Mouse (Mus musculus): ENCODE measurements around the gene Fbln5. TPM values are rescaled to one million over a fixed set of nuclear protein-coding genes. Genes with fewer than 3 reads are reported as not detected.

Fbln5 gene
- total RNA-seq (2021) (10 to 100 TPM; 63.0 to 64.3 TPM), polyA plus RNA-seq (2012; rRNA removed) (29.1 and 29.6 TPM in 2 replicates)
- long read RNA-seq, full-length matches to known transcripts, result 44 of 52 reads
- long read RNA-seq, partial matches to known transcripts, result 3 of 52 reads
- long read RNA-seq, other reads (novel, unspliced or antisense), result 5 of 52 reads

DNA sequence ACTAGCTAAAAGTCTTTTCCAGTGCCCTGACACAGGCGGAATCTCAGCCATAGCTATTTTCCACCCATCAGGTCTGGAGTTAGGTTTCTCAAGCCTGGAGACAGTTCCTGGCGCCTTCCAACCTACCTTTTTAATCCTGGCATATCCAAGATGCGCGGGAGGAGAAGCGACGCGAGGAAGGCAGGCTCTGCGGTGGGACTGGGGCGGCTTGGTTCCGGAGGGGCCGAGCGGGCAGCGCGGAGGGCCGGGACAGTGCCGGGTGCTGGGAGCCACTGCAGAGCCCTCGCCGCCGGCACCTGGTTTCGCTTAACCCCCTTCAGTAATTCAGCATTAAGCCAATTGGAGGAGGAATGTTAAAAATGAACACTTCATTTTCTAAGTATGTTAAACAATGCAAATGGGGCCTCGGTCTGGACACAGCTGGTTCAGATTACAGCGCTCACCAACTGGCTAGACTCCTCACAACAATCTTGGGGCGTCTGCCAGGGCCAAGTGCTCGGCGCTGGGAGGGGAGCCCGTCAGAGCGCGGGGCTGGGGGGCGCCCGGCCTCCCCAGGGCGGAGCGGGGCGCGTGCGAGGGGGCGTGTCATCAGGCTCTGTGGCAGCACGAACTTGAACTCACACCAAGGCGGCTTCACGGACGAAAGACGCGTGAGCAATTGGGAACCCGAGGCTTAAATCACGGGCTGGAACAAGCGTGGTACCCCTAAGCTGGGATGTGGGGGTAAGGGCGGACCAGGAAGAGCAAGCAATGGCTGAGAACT is at the start of gene Fbln5:
Gene Fbln5 (minus strand): TSS at position 448 of the 763 bp plus-strand sequence.
- peak; percentile 54 for DNase-seq

DNA sequence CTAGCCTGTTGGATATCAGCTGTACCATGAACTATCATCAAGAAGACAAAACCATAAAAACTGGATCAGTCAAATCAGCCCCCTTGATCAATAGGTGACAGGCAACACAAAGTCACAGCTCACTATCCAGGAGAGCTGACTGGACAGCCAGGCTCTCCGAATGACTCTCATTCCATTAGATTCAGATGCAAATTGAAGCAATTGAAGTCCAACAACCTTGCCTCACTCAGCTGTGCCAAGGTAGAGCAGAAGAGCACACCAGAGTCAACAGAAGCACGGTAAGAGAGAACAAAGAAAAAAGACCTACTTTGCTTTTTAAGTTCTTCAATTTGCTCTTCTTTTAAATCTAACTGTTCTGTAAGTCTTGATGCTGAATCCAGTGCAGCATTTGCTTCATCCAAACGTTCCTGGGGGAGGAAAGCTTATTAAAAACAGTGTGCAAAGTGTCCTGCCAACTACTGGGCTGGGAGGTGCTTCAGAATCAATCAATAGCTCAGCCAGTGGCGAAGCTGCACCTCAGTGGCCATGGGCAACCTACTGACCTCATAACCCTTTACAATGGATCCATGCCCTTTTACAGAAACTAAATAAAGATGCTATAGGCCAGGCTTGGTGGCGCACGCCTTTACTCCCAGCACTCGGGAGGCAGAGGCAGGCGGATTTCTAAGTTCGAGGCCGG is 43.6 kb upstream of the Fbln5 start:
- no peak for DNase-seq

DNA sequence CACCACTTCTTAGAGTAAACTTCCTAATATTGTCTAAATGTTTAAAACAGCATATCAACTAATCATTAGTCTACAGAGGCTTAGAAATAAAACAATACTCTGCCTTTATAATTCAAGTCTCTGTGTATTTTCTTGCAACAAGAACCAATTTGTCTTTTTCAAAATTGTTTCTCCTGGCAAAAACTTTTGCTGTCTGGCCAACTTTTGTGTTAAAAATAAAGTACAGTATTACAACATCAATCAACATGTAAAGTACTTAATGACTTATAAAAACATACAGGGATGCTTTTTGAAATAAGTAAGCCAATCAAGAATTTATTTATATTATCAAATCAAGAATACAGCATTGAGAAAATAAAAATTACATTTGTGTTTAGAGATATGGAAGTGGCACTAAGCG is 41.4 kb upstream of the Fbln5 start:
- no peak for DNase-seq

DNA sequence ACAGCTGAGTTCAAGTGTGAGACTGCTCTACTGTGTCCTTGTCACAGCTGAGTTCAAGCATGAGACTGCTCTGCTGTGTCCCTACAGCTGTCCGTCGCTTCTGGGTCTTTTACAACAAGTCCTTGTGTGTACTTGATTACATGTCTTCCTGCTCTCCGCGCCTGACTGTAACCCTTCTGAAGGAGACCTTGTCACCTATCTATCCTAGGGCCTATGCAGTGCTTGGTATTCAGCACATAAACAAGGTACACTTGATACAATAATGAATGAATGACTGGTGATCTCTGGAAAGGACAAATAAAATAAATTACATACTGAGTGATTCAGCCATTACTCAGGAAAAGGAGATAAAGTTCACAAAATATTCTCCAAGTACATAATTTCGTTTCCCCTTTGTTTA is 39.2 kb upstream of the Fbln5 start:
- peak; percentile 57 for DNase-seq

DNA sequence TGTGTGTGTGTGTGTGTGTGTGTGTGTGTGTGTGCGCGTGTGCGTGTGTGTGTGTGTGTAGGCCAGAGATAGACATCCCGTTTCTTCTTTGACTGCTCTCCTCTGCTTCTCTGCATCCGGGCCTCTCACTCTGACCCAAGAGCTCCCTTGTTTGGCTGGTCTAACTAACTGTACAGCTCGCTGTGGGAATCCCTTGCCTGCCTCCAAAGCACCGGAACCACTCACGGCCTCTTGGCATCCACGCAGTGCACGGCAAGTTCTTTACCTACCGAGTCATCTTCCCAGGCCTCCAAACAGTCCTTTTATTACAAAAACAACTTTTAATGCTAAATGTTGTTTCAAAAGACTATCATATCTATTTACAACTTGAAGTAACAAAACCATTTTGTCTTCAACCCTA is 35.5 kb upstream of the Fbln5 start:
- DNase-seq, result no peak

DNA sequence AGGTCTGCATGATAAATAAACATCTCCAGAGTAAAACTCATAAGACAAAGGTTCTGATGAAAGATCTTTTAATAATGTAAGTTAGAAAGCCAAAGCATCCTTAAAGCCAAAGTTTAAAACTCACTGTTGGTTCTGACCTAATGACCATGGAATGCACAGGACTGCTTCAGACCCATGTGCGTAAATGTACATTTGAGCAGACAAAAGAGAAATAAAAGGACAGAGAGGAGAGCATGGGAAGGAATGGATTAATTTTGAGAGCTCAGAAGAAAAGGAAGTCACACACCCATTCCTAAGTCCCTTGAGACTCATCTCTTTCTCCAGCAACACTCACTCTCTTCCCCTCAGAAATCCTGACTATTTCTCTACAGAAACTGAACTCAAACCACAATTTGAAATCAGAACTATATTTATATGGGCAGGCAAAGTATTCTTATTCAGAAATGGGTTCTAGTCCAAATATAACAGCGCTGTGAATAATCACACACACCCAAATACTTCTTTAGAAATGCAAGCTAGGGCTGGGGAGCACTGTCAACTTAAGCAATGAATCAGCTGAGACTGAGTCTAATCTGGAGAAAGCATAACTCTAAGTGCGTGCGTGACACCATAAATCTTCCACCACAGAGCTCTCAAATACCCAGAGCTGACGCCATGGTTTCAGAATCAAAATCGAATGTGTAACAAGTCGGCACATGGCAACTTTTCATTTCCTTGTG is 33.1 kb upstream of the Fbln5 start:
- DNase-seq, result peak; percentile 38

DNA sequence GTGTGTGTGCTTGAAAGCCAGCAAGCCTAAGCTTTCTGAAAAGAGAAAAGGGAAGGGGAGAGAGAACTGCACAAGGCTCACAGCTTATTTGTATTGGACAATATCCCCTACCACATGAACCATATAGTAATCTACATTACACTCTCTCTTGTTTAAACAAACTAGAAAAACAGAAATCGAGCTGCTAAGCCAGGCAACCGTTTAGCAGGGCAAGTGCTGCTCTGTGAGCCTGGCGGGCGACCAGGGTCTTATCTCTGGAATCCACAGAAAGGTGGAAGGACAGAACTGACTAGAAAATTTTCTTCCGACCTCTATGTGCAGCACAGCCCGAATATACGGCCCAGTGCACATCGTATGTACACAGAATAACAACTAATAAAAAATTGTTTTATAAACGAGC is 32.5 kb upstream of the Fbln5 start:
- DNase-seq, result no peak

DNA sequence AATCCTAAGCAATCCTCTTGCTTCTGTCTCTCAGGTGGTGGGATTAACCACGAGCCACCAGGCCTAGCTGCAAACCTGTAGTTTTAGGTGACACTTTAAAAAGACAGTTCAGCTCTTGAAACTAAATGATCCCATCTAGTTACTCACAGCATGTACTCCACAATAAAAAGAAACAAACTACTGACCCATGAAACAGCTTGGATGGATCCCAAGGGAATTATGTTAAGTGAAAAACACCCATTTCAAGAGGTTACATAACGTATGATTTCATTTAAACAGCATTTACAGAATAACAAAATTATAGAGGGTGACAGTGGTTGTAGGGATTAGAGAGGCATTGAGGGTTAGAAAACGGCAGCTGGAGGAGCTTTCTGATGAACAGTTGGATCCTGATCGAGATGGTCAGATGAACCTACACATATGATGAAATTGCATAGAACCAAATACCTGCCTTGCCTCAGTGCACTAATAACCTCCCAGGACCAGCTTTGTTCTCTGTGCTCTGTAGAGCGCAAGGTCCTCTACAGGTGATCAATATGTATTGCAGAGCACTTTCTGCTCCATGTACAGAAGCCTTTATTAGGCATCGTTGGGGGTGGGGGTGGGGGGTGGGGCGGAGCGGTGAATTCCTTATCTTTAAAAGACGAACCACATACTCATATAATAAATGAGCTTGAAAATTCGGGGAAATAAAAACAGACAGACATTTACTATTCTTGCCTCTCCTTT is 17.9 kb upstream of the Fbln5 start:
- no peak for DNase-seq

DNA sequence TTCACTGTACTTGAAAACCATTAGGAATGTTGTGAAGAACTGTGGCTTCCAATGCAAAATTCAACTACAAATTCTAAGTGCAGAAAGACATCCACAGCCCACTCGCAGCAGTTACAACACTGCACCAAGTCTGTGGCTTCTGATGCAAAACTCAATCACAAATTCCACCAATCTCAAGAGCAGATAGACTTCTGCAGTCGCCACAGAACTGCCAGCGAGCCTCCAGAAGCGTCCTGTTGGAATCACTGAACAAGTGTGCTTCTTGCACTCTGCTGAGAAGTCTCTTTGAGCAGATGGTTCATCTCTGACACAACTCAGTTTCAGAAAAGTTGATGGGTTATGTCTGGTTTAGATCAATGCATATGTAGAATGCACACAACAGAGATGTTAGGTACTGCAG is 15.9 kb upstream of the Fbln5 start:
- DNase-seq, result no peak

DNA sequence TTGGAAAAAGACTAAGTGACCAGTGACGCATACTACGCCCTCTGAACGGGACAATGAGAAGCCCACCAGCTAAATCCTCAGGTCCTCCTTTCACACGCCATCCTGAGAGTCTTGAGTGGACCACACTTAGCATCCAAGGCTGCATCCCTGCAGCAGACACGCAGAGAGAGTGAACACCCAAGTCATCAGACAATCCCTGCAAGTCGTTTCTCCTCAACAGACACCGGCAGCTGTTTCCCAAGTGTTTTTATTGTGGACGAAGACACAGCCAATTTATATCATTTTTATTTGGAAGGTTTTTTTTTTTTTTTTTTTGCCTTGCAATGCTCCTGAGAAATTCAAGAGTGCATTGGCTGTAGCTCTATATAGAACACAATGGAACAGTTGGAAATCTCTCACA is 14.9 kb upstream of the Fbln5 start:
- DNase-seq, result no peak

DNA sequence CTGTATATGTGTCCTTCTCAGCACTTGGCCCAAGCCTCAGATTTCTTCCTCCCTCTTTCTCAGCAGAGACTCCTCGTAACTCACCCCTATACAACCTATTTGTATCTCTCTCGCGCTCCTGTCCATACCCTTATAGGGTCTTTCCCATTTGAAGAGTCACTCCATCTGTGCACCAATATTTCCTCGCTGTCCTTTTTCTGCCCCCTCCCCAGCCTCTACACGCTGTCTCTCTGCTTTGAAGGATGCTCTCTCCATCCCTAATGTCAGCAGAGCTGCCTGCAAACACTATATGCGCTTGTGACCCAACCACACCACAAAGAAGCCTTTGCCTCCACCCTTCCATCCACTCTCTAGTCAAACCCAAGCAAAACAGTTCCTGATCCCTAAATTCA is 14.3 kb upstream of the Fbln5 start:
- no peak for DNase-seq

DNA sequence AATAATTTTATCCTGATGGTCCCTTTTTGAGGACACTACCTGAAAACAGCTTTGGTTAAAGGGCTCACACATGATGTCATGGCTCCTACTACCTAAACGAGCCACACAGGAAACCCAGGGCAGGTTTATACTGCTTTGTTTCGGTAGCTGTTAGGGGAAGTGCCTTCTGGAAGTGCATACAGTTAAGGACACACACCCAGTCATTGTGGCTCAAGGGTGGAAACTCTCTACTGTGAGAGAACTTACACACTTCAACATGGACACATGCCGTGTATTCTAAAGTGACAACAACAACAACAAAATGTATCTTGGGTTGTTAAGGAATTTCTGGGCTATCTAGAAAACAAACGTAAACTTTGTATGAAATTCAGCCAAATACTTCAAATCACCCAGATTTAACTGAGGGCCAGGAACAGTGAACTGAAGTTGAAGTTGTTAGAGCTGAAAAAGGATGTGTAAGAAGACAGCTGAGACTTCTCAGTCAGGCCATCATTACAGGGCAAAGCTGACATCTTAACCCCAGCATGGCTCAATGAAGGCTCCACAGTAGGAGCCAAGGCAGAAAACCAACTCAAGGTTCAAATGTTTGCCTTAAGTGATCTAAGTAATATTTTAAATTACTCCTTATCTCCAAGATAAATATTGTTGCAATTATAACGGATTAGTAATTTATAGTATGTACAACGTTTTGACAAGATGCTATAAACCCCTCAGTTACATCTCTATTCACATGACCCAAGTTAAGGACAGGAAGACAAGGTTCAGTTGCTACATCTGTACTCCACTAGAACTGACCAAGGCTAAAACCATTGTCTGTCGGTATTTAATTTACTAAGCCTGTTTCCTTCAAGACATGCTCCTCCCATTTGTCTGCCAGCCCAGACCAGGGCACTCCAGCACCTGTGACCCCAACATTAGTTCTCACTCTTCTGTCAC is 13.6 kb upstream of the Fbln5 start:
- no peak for DNase-seq

DNA sequence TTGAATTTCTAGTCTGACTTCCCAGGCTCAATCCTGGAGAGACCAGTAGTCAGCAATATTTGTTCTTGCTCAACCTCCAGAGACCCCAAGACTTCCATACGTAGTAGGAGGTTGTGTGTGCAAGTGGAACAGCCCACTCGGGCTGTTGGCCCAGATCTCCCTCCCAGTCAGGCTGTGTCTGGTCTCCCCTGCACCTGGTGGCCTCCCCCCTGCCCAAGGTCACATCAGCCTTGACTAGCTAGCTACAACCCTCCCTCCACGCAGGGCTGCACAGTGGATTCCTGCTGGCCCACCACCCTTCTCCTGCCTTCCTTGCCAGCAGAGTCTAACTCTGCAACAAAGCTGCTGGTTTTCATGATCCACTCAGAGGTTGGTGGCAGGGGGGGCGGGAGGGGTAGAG is 12.4 kb upstream of the Fbln5 start:
- DNase-seq, result no peak

DNA sequence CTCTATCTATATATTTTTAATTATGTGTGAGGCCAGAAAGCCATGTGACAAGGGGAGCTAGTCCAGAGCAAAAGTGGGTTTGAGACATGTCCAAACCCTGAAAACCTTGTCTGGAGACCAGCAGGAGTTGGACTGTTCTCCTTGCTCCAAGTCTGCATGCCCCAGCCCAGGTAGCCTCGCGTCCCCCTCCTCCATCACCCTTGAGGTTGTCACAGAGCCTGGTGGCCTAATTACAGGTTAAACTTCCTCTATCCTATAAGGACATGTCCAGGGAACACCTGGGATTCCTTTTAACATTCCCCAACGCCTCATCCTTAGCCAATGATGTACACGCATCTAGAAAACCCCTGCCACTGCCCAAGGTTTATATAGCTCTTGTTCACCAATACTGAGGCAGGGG is 4.3 kb upstream of the Fbln5 start:
- DNase-seq, result no peak

DNA sequence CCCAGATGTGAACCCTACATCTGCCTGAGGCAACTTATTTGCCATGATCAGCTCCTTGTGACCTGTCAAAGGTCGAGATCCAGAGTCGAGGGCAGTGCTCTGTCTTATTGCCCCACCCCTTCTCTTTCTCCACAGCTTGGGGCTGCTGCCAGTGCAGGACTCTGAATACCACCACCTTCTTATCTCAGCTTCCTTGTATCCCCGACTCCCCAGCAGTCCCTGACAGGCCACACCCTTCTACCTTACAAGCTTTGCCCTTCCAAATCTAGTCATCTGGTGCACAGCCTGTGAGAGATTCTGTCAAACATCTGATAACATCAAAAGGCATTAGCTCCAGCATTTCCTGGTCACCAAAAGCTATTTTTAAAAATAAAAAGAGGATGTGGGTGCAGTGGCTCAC is 2.7 kb upstream of the Fbln5 start:
- DNase-seq, result no peak

DNA sequence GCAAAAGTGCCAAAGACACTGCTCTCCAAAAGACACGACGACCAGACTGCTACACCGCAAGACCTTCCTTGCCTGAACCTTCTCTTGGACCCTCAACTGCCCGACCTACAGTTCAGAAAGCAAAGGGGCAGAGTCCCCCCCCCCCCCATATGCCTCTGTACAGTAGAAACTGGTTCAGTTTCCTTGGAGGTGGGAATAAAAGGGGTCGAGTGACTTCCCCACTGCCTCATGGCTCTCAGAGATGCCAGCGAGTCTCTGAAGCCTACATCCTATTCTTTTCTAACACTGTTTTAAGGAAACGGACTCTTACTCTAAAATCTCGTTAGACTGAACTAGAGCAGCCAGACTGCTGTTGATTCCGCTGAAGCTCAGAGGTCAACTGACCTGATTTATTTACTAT is 715 bp upstream of the Fbln5 start:
- no peak for DNase-seq

DNA sequence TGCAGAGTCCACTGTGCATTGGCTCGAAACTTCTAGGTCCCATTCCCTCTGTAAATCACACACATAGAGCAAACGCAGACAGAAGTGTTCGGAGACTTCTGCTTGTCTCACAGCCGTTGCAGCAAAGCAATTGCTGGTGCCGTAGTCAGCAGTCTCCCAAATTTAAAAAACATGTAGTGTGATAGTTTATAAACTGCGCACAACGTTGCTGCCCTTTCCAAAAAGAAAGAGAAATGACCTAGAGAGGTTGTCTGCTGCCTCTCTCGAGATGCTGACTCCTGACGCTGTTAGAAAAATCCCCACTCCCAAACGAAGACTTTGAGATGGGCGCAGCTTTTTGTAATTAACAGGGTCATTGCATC is 628 bp downstream of the Fbln5 start:
- no peak for DNase-seq

DNA sequence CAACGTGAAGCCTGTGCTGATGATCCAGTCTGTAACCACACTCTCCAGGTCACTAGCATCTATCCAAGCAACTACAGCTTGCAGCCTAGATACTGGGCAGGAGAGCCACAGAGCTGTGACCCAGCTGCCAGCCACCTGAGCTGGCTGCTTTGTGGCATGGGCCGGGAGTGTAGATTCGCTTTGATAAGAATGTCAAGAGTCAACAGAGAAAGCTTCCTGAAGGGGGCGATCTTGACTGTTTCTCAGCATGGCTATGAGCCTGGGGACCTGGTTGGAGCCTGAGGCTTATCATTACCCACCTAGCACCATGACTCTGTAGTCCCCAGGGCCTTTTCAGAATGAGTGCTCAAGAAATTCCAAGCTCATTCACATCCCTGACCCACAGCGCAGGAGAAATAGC is 2.0 kb downstream of the Fbln5 start:
- no peak for DNase-seq

DNA sequence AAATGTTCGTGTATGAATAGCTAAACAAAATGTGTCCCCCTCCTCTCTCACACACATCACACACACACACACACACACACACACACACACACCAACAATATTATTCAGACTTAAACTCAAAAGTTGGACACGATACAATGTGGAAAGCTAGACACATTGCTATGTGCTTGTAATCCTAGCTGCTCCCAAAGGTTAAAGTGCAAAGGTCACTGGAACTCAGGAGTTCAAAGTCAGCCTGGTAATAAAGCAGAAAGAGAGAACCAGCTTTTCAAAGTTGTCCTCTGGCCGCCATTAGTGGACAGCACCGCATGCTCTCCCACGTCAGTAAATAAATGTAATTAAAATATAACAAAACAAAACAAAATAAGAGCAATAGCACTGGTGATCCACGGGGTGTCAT is 3.1 kb downstream of the Fbln5 start:
- DNase-seq, result no peak

DNA sequence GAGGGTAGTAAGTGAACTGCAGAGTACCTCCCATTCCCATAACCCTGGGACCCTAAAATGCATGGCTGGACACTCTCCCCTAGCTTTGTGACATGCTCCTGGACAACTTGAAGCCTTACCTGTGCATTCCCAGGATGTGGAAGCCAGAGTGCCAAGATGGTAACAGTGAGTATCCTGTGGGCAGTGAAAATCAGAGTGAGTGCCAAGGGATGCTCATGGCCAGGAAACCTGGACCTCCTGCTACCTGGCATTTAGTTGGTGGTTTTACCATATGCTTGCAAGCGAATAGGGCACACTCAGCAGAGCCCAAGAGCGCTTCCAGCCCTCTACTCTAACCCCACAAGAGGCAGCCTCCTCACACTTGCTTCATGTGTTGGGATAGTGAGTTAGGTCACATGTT is 4.4 kb downstream of the Fbln5 start:
- DNase-seq, result no peak

DNA sequence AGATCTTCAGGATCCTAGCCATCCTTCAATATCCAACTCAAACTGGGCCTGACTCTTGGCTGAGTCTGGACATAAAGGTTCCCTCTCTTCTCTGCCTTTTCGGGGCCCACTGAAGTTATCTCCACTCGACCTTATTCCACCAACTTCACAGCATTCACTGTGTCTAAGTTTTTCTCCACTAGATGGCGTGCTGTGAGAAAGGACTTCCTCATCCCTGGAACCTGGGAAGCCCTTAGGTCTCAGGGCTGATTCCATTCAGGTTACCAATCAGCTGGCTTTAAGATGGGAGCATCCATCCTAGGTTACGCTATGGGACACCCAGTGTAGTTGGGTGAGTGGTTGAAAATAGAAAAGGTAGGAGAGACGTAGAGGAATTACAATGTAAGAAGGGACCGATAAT is 7.7 kb downstream of the Fbln5 start:
- DNase-seq, result peak; percentile 34
